Mouse (Mus musculus): ENCODE measurements at regions not wholly inside any gene's neighbourhood (a gene's known extent, or its start where the extent isn't known, plus 50 kb on each side); places are given as distances from the start of the nearest gene placed in this dataset.
"Not testable (repeated sequence)": the region's sequence is repeated elsewhere in the genome, so short reads cannot be mapped to it uniquely, and the experiment has no call there.

DNA sequence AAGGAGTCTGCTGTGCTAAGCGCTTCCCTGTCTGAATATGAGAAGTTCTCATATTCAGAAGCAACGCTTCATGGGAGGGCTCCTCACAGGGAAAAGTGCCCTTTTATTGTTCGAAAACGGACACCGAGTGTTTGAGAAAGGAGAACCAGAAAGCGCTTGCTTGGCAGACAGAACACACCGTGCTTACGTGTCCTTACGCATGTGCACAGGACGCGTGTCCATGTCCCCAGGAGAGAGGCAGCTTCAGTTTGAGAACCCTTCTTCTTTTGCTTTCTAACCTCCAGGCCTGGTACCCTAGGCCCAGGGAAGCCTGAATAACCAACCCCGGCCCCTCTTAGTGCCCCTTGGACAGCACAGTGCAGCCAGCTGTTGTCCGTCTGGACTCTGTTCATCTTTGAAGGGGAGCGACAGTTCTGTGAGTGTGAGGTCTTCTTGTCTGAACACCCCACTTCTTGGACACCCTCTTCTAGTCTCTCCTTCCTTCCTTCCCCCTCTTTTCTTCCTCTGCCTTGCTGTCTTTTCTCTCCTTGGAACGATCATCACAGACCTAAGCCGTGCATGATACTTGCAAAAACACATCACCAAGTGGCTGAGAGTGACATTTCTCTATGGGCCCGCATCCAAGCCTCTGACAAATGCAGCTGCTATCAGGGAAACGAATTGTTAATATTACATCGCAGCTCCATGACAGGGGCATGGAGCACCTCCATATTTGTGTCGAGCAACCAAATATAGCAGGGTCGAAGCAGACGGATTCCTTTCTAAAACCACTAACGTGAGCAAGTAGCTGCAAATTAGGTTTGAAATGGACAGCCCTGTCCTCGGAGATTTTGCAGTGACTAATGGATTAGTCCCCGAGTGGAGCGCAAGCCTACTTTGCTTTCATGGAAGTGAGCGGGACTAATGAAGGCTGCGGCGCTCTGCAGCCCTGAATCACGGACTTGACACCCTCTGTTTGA is 149.9 kb upstream of the Sulf2 start:
- no peak for TF ChIP-seq CTCF (IDR thresholded peaks at IDR 0.05; ENCODE audit: insufficient read depth, low read depth, low read length)
- no peak for TF ChIP-seq POLR2A (IDR thresholded peaks at IDR 0.05; ENCODE audit: insufficient read depth, low read depth, low read length)
- Histone ChIP-seq H3K4me3 (ENCODE audit: insufficient read depth, low read depth, low read length) (no peak overlapping the region), H3K27ac (ENCODE audit: insufficient read depth, low read depth, low read length) (no peak overlapping the region), H3K4me1 (ENCODE audit: control insufficient read depth, insufficient read depth, low read length) (peaks cover 3% of the 10 kb centered on the region; the same call in 1 of the 2 replicates)
- 74% methylated on average over 30 of the region's 30 CpGs for WGBS

DNA sequence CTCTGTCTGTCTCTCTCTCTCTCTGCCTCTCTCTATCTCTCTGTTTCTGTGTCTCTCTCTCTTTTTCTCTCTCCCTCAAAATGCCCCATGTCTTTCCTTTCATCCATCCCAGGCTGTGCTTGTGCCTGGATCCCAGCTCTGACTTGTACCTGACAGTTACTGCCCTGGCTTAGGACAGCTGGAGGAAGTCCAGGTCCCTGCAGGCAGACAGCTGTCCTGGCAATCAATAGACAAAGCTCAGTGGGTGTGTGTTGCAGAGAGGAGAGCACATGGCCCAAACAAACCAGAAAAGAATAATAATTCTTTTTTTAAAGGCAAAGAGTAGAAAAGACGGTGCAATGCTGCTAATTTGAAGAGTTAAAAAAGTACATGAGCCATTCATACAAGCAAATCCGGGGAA is 148.4 kb upstream of the Sulf2 start:
- TF ChIP-seq CTCF (IDR thresholded peaks at IDR 0.05; ENCODE audit: insufficient read depth, low read depth, low read length) (no peak), POLR2A (IDR thresholded peaks at IDR 0.05; ENCODE audit: insufficient read depth, low read depth, low read length) (no peak)
- 56% methylated on average over 2 of the region's 2 CpGs for WGBS
- peaks cover 3% of the 10 kb centered on the region; the same call in 1 of the 2 replicates for H3K4me1 ChIP-seq (ENCODE audit: control insufficient read depth, insufficient read depth, low read length)
- no peak overlapping the region for H3K4me3 ChIP-seq (ENCODE audit: insufficient read depth, low read depth, low read length)
- H3K27ac ChIP-seq (ENCODE audit: insufficient read depth, low read depth, low read length): no peak overlapping the region

DNA sequence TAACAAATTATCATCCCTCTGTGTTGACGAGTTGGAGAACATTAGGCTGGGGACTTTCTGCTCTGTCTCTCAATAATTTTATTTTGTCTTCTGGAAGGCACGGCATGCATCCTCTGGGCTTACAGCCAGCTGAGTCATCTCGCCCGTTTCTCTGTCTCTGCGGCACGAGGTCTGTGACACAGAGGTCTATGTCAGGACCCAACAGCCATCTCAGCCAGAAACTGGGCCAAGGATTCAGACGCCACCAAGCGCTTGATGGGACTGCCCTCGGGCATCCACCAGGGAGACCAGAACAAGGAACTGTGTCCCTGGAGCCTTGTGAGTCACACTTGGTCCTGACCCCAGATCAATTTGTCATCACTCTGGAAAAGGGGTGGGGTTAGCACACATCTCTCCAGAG is 145.7 kb upstream of the Sulf2 start:
- no peak for TF ChIP-seq CTCF (IDR thresholded peaks at IDR 0.05; ENCODE audit: insufficient read depth, low read depth, low read length)
- no peak for TF ChIP-seq POLR2A (IDR thresholded peaks at IDR 0.05; ENCODE audit: insufficient read depth, low read depth, low read length)

DNA sequence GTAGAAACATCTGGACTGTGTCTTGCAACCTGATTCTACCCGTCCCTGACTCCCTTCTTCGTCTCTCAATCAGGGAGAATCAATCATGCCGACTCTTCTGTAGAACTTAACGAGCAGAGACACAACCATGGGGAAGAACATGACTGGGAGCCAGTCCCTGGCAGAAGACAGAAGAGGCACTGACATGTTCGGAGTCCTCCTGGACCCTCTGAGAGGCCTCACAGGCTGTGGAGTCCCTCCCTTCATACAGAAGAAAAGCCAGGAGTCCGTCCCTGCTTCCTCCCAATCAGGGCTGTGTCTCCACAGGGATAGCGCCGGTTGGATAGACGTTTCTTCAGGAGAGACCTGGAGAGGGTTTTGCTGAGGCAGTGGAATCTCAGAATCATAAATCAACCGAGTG is 139.2 kb upstream of the Sulf2 start:
- Histone ChIP-seq H3K4me3 (ENCODE audit: insufficient read depth, low read depth, low read length) (no peak overlapping the region), H3K4me1 (ENCODE audit: control insufficient read depth, insufficient read depth, low read length) (no peaks in the 10 kb centered on the region), H3K27ac (ENCODE audit: insufficient read depth, low read depth, low read length) (no peak overlapping the region)
- TF ChIP-seq POLR2A (IDR thresholded peaks at IDR 0.05; ENCODE audit: insufficient read depth, low read depth, low read length) (no peak), CTCF (IDR thresholded peaks at IDR 0.05; ENCODE audit: insufficient read depth, low read depth, low read length) (no peak)
- 87% methylated on average over 10 of the region's 10 CpGs for WGBS

More for the DNA sequence above, 145.7 kb upstream of the Sulf2 start:
- 32% methylated on average over 9 of the region's 9 CpGs for WGBS
- Histone ChIP-seq H3K4me3 (ENCODE audit: insufficient read depth, low read depth, low read length) (no peak overlapping the region), H3K4me1 (ENCODE audit: control insufficient read depth, insufficient read depth, low read length) (peaks cover 3% of the 10 kb centered on the region; the same call in 1 of the 2 replicates), H3K27ac (ENCODE audit: insufficient read depth, low read depth, low read length) (no peak overlapping the region)

DNA sequence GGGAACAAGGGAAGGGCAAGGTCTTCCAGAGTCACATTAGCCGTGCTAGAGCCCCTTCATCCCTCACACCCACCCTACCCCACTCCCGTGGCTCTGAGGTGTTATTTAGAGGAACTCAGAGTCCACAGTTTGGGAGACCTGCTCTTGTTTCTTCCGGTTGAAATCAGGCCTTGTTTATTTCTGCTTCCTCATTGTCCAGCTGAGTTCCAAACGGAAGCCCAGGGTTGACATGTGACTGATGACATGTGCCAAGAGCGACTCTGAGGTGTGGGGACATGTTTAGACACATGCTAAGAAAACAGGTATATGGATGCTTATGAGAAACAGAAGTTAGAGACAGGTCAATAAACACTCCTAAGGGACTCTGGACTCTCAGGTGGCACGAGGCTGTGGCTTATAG is 137.5 kb upstream of the Sulf2 start:
- TF ChIP-seq CTCF (IDR thresholded peaks at IDR 0.05; ENCODE audit: insufficient read depth, low read depth, low read length) (no peak), POLR2A (IDR thresholded peaks at IDR 0.05; ENCODE audit: insufficient read depth, low read depth, low read length) (no peak)
- H3K4me3 ChIP-seq (ENCODE audit: insufficient read depth, low read depth, low read length): no peak overlapping the region
- 83% methylated on average over 6 of the region's 6 CpGs for WGBS

DNA sequence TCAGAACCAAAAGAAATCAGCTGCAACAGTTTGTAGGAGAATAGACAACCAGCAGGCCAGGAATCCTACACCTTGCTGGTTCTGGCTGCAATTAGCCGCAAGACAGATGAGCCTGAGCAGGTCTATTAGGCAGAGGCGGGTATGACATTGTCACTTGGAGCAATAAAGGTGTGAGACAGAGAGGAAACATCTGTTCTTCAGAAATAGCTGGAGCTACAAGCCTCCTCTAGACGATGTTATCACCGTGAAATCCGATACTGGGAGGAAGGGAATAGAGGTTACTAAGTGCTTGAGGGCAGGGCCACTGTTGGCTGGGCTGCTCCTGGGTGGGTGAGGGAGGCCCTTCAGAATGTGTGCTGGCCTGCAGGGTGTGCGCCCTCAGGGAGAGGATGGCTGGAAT is 135.8 kb upstream of the Sulf2 start:
- Histone ChIP-seq H3K4me3 (ENCODE audit: insufficient read depth, low read depth, low read length) (no peak overlapping the region), H3K27ac (ENCODE audit: insufficient read depth, low read depth, low read length) (no peak overlapping the region), H3K4me1 (ENCODE audit: control insufficient read depth, insufficient read depth, low read length) (no peaks in the 10 kb centered on the region)
- TF ChIP-seq POLR2A (IDR thresholded peaks at IDR 0.05; ENCODE audit: insufficient read depth, low read depth, low read length) (no peak), CTCF (IDR thresholded peaks at IDR 0.05; ENCODE audit: insufficient read depth, low read depth, low read length) (no peak)
- 86% methylated on average over 6 of the region's 6 CpGs for WGBS

More for the DNA sequence above, 137.5 kb upstream of the Sulf2 start:
- Histone ChIP-seq H3K27ac (ENCODE audit: insufficient read depth, low read depth, low read length) (no peak overlapping the region), H3K4me1 (ENCODE audit: control insufficient read depth, insufficient read depth, low read length) (no peaks in the 10 kb centered on the region)

DNA sequence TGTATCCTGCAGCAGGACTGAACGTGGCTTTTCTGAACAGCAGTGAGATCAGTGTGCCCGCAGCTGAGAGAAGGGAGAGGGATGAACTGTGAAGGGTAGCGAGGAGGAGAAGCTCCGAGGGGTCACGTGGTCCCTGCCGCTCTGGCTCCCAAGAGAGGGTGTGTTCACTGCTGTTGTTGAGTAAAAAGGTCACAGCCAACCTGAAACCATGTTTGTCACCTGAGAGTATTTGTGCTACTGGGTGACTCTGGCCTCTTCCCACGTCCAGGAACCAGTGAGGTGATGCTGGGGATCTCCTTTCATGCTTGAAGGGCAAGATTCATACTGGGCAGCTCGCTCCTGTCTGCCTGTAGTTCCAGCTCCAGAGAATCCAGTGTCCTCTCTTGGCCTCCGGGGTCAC is 135.4 kb upstream of the Sulf2 start:
- TF ChIP-seq POLR2A (IDR thresholded peaks at IDR 0.05; ENCODE audit: insufficient read depth, low read depth, low read length) (no peak), CTCF (IDR thresholded peaks at IDR 0.05; ENCODE audit: insufficient read depth, low read depth, low read length) (no peak)
- H3K27ac ChIP-seq (ENCODE audit: insufficient read depth, low read depth, low read length): no peak overlapping the region
- H3K4me3 ChIP-seq (ENCODE audit: insufficient read depth, low read depth, low read length): no peak overlapping the region
- 80% methylated on average over 9 of the region's 9 CpGs for WGBS
- H3K4me1 ChIP-seq (ENCODE audit: control insufficient read depth, insufficient read depth, low read length): no peaks in the 10 kb centered on the region

DNA sequence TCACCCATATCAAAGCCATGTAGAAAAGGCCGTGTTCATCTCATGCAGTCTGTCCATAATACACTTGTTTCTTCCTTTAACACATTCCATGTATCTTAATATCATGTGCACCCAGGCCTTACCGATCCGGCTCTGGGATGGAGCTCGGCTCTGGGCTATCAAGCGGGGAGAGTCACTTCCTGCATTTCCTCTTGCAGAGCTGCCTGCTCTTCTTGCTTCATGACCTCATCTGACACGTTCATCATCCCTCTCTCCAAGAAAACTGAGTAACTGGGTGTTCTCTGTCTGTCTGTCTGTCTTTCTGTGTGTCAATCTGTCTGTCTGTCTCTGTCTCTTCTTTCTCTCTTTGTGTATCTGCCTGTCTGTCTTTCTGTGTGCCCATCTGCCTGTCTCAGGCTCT is 133.7 kb upstream of the Sulf2 start:
- 90% methylated on average over 6 of the region's 6 CpGs for WGBS
- no peak overlapping the region for H3K4me3 ChIP-seq (ENCODE audit: insufficient read depth, low read depth, low read length)
- H3K27ac ChIP-seq (ENCODE audit: insufficient read depth, low read depth, low read length): no peak overlapping the region
- TF ChIP-seq CTCF (IDR thresholded peaks at IDR 0.05; ENCODE audit: insufficient read depth, low read depth, low read length) (no peak), POLR2A (IDR thresholded peaks at IDR 0.05; ENCODE audit: insufficient read depth, low read depth, low read length) (no peak)
- no peaks in the 10 kb centered on the region for H3K4me1 ChIP-seq (ENCODE audit: control insufficient read depth, insufficient read depth, low read length)

DNA sequence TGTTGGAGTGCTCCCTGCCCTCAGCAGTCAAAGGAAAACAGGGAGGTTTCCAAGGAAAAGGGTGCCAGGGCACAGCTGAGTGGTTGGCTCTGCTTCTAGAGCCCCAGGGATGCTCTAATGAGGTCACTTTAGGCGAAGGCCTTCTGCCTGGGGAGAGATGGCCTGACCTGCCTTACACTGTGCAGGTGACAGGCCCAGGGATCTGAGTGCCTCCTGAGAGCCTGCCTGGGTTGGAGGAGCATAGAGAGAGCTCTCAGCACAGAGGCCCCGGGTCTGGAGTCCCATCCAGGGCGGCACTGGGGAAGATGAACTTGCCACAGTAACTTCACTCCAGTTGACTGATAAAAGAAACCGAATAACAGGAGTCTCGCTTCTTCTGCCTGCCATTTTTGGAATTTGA is 125.7 kb upstream of the Sulf2 start:
- H3K27ac ChIP-seq (ENCODE audit: insufficient read depth, low read depth, low read length); H3K4me3 ChIP-seq (ENCODE audit: insufficient read depth, low read depth, low read length): not testable (repeated sequence)
- H3K4me1 ChIP-seq (ENCODE audit: control insufficient read depth, insufficient read depth, low read length): peaks cover 10% of the 10 kb centered on the region
- no CpG with 5 or more reads among the region's 5 CpGs for WGBS
